In the genomic region with DNA sequence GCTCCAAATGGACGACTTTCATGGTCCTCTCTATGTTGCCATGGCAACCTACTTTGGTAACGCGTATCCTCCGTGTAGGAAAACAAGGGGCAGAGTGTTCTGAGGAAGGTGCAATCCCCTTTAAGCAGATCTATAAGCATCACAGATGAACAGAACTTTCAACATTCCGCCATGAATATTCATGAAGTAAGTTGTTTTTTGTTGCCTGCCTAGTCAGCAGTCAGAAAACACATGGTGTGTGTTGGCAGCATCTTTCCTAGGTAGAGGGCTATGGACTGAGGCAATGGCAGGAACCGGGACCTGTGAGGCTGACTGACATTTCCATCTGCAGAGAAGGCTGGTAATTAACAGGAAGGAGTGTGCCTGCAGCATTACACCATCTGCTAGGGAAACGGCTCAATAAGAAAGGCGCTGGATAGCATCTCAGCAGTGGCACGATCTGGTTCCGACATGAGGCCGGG, we compare ENCODE assay signal across 10 mouse cellular contexts.
DNase-seq lines count a peak whose midpoint lies in the region; ATAC-seq lines count a peak whose summit lies in the region.
"Had no signal": no experiment of that assay in that cellular context is flagged by ENCODE, and none has a peak within 500 bp of the region (broad histone marks: within the 10 kb centered on the region; RNA-seq: fewer than 3 reads in every experiment).

No protein-coding gene starts in this region.

- H3K4me2 ChIP-seq in embryonic facial prominence, embryonic 13.5 days, result 0 out of 2 replicates have a peak overlapping the region, but pooled peaks have one; percentile 20
- peak overlapping the region; percentile 42 for H3K4me2 ChIP-seq in midbrain, embryonic 15.5 days

- DNase-seq in brain, embryonic 18.5 days (ENCODE audit: low read depth, low spot score), result peak; percentile 91
- DNase-seq in layer of hippocampus, adult 18-20 months (ENCODE audit: low spot score in 2 of 2), result peak; percentile 81 to 90
- DNase-seq in ovary, postnatal 36 days (ENCODE audit: low spot score), result no peak
- no peak for DNase-seq in ovary, postnatal 14 days (ENCODE audit: low spot score)
- DNase-seq in lung, postnatal 14 days, result no peak

- no peak overlapping the region for H3K9ac ChIP-seq in embryonic facial prominence, embryonic 13.5 days
- no peak overlapping the region for H3K9ac ChIP-seq in midbrain, embryonic 15.5 days

- no peak overlapping the region for H3K27ac ChIP-seq in embryonic facial prominence, embryonic 13.5 days
- H3K27ac ChIP-seq in midbrain, embryonic 15.5 days, result peak overlapping the region; percentile 80
- H3K27ac ChIP-seq: kidney, postnatal 0 days had no signal

- WGBS in embryonic facial prominence, embryonic 13.5 days, result 42% methylated on average over 11 of the region's 11 CpGs
- 14% methylated on average over 11 of the region's 11 CpGs for WGBS in midbrain, embryonic 15.5 days

- ATAC-seq in embryonic facial prominence, embryonic 13.5 days (ENCODE audit: insufficient number of reproducible peaks, insufficient read depth, low FRiP score, low TSS enrichment, low read depth), result no peak
- ATAC-seq in midbrain, embryonic 15.5 days (replicated peaks), result peak; percentile 95
- ATAC-seq in CD4-positive, CD25-positive, alpha-beta regulatory T cell, adult 4 months, result no peak

- H3K9me3 ChIP-seq in embryonic facial prominence, embryonic 13.5 days, result no peaks in the 10 kb centered on the region
- H3K9me3 ChIP-seq in midbrain, embryonic 15.5 days, result no peaks in the 10 kb centered on the region

- H3K36me3 ChIP-seq in embryonic facial prominence, embryonic 13.5 days, result no peaks in the 10 kb centered on the region
- H3K36me3 ChIP-seq in midbrain, embryonic 15.5 days (replicated peaks), result no peaks in the 10 kb centered on the region

- peaks cover 9% of the 10 kb centered on the region for H3K4me1 ChIP-seq in embryonic facial prominence, embryonic 13.5 days
- peaks cover 15% of the 10 kb centered on the region; the same call in 1 of the 2 replicates for H3K4me1 ChIP-seq in midbrain, embryonic 15.5 days

- no peaks in the 10 kb centered on the region for H3K27me3 ChIP-seq in embryonic facial prominence, embryonic 13.5 days
- no peaks in the 10 kb centered on the region for H3K27me3 ChIP-seq in midbrain, embryonic 15.5 days (replicated peaks)
- H3K27me3 ChIP-seq: CH12.LX had no signal

- H3K4me3 ChIP-seq in embryonic facial prominence, embryonic 13.5 days, result no peak overlapping the region
- H3K4me3 ChIP-seq in midbrain, embryonic 15.5 days, result peak overlapping the region; percentile 6; the same call in 1 of the 2 replicates

Comparison
In these comparisons a context has a peak if more than half of its experiments do, and no peak if none do; other contexts are left out.
1. DNase-seq: peak in brain, embryonic 18.5 days (single experiment) and layer of hippocampus, adult 18-20 months (2 of 2); none in ovary, postnatal 36 days (single experiment), ovary, postnatal 14 days (single experiment) and lung, postnatal 14 days (single experiment).